Mouse (Mus musculus): ENCODE results near the gene Fosl1. TPM values are rescaled to one million over a fixed set of nuclear protein-coding genes. Genes with fewer than 3 reads are reported as not detected.
A peak's percentile ranks its signal among the peaks of the same experiment; 100 is the strongest.
"Not testable (repeated sequence)": the region's sequence is repeated elsewhere in the genome, so short reads cannot be mapped to it uniquely, and the experiment has no call there.

Gene Fosl1
- not detected for total RNA-seq (2021)

- intact Hi-C loops (cut with DNase I), result no loop called here
- peak; percentile 67 to 80 for DNase-seq
Observed at GRCm38 (mm10) chr19:5447515-5448353, at the start of gene Fosl1. Gene Fosl1 (plus strand): TSS chr19:5447547.

DNA sequence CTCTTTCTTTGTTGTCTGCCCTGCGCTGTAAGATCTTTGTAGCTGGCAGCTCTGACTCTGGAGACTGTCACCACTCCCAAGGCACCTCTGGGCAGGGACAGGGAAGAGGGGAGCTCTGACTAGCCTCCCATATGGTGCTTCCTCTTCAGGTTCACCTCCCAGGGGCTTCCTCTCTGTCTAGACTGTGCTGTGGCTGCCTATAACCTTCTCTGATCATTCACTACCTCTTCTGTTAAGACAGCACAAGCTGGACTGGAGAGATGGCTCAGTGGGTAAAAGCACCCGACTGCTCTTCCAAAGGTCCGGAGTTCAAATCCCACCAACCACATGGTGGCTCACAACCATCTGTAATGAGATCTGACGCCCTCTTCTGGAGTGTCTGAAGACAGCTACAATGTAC lies 46.3 kb upstream of the Fosl1 start:
- DNase-seq; intact Hi-C loops (cut with DNase I): not testable (repeated sequence)

- intact Hi-C loops (cut with DNase I), result no loop called here
- no peak for DNase-seq
Observed at GRCm38 (mm10) chr19:5402293-5402692, 45.1 kb upstream of the Fosl1 start, which contains the start of gene Tsga10ip. Gene Tsga10ip (minus strand): TSS chr19:5402526.

DNA sequence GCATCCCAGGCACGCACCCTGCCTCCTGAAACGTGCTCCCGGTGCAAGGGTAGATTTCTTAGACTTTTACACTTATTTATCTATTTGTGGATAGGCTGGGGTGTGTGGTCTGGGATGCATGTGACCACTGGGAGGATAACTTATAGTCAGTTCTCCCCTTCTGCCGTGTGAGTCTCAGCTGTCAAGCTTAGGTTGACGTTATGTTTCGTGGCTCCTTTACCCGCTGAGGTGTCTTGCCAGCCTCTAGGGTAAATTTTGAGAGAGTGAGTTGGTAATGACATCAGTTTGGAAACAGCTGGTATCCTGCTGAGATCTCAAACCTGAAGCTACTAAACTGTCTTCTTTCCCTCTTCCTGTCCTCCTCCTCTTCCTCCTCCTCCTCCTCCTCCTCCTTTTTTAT lies 41.4 kb upstream of the Fosl1 start:
- intact Hi-C loops (cut with DNase I), result loop anchor here (2.0 kb wide), 1 partner anchor 23 kb away; no protein-coding TSS in a partner anchor
- no peak for DNase-seq

- intact Hi-C loops (cut with DNase I), result loop anchor here (2.0 kb wide), 1 partner anchor 22 kb away; no protein-coding TSS in a partner anchor
- DNase-seq, result peak in 1 of 2 experiments; percentile 58
Observed at GRCm38 (mm10) chr19:5406531-5407126, 40.7 kb upstream of the Fosl1 start.

DNA sequence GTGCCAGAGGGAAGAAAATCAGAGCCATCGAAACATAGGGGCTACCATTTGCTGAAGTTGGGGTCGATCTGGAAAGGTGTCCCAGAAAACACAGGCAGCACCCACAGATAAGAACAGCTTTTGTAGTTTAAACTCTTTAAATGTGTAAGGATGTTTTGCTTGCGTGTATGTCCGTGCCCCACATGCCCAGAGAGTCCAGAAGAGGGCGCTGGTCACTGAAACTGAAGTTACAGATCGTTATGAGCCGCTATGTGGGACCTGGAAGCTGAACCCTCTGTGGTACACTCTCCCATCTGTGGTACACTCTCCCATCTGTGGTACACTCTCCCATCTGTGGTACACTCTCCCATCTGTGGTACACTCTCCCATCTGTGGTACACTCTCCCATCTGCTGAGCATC lies 40.2 kb upstream of the Fosl1 start:
- intact Hi-C loops (cut with DNase I), result loop anchor here (2.0 kb wide), 1 partner anchor 22 kb away; no protein-coding TSS in a partner anchor
- DNase-seq, result peak; percentile 62 to 74

DNA sequence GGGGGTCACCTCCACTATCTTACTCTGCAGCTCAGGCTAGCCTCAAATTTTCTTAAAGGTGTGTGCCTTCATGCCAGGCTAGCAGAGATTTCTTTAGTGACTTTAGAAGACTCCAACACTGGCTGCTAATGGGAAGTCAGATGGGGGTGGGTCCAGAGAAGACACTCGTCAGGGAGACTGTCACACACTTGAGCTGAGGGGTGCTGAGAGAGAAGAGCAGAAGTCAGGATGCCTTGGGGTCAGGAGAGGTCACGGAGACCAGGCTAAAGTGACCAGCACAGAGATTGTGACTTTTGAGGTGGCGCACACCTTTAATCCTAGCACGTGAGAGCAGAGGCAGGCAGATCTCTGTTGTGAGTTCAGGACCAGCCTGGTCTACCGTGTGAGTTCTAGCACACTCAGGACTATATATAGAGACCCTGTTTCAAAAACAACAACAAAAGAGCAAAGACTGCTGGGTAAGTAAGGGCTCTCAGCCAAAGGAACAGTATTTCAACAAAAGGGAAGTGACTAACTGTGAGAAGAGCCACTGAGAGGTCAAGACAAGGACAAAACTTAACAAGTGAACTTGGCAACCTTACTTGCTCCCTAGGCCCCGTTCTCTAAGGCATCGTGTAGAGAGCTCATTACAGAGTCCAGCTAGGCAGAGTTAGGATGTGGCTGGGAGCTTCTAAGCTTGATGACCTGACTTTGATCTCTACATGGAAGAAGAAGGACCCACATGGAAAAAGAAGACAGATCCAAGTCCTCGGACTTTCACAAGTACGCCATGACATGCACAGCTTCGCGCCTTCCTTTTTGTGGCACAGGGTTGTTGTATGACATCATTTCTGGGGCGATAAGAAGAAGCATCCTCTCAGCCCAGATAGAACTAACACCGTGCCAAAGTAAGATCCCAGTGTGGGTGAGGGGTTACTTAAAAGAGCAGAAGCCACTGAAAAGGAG lies 39.0 kb upstream of the Fosl1 start:
- intact Hi-C loops (cut with DNase I), result no loop called here
- DNase-seq, result peak; percentile 56 to 61

DNA sequence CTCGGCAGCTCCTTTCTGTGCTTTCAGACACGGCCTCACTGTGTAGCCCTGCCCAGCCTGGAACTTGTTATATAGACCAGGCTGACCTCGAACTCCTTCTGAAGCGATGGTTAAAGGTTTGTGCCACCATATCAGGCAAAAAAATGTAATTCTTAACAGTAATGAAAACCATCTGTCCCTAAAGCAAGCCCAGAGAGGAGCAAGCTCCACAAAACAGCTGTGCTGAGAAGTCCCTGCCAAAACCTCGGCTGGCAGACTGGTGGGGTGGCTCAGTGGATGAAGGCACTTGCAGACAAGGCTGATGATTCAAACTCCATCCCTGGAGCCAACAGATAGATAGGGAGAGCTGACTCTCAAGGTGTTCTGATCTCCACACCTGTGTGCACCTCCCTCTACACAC lies 38.3 kb upstream of the Fosl1 start:
- DNase-seq, result peak; percentile 68 to 78
- intact Hi-C loops (cut with DNase I), result no loop called here

GRCm38 (mm10) chr19:5410641-5411040 lies 36.7 kb upstream of the Fosl1 start:
- DNase-seq, result no peak
- intact Hi-C loops (cut with DNase I), result no loop called here

DNA sequence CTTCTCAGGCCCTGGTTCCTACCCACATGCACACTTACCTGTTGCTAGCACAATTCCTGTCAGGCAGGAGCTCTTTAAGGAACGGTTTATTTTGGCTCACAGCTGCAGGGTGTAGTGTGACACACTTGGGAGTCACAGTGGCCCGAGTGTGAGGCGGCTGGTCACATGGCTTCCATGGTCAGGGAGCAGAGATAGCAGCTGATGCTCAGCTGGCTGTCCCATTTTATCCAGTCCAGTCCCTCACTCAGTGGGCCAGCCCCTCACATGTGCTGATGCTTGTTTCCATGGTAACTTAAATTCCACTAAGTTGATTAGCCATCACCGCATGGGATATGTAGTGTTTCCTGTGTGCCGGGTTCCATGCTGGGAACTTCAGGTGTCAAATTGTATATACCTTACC lies 35.4 kb upstream of the Fosl1 start:
- no peak for DNase-seq
- intact Hi-C loops (cut with DNase I), result no loop called here

GRCm38 (mm10) chr19:5413840-5414239 lies 33.5 kb upstream of the Fosl1 start:
- DNase-seq, result no peak
- intact Hi-C loops (cut with DNase I), result no loop called here

GRCm38 (mm10) chr19:5414534-5414957 lies 32.8 kb upstream of the Fosl1 start:
- DNase-seq, result peak in 1 of 2 experiments; percentile 46

DNA sequence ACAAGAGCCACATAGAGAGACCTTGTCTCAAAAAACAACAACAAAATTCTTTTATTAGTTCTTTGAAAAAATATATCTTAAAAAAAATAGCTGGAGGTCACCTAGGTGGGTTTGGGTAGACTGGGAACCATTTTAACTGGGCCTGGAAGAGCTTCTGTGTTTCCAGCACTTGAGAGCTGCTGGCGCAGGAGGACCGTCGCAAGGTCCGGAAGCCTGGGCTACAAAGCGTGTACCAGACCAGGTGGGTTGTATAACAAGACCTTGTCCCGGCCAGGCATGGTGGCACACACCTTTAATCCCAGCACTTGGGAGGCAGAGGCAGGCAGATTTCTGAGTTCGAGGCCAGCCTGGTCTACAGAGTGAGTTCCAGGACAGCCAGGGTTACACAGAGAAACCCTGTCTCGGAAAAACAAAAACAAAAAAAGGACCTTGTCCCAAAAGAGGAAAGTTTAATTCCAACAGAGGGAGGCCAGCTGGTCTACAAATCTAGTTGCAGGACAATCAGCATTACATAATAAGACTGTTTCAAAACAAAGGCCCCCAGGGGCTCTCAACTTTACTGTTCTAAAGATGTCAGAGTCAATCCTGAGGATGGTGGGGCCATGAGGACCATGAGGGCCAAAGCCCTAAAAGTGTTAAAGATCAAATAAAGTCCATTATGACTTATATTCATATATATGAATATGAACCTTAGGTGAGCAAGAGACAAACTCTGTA lies 28.4 kb upstream of the Fosl1 start:
- intact Hi-C loops (cut with DNase I), result no loop called here
- no peak for DNase-seq

More at GRCm38 (mm10) chr19:5414534-5414957, 32.8 kb upstream of the Fosl1 start:
- intact Hi-C loops (cut with DNase I), result no loop called here

DNA sequence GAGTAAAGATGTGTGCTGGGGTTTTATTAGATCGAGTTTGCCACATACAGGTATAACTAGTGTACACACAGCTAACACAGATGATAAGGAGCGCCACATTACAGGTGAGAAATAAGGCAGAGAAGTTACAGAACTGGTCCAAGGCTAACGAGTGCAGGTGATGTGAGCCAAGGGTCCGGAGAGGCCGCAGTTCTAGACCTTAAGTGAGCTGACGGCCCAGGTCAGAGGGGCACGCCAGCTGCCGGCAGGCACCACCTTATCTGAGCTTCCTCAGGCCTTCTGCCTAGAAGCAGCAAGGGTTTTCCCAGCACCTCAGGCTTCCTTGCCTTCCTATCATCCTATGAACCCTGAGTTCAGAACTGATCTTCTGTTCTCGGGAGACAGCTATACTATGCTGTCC lies 27.7 kb upstream of the Fosl1 start:
- DNase-seq, result no peak
- intact Hi-C loops (cut with DNase I), result no loop called here

GRCm38 (mm10) chr19:5420579-5420978 lies 26.8 kb upstream of the Fosl1 start:
- intact Hi-C loops (cut with DNase I), result no loop called here
- DNase-seq, result no peak

DNA sequence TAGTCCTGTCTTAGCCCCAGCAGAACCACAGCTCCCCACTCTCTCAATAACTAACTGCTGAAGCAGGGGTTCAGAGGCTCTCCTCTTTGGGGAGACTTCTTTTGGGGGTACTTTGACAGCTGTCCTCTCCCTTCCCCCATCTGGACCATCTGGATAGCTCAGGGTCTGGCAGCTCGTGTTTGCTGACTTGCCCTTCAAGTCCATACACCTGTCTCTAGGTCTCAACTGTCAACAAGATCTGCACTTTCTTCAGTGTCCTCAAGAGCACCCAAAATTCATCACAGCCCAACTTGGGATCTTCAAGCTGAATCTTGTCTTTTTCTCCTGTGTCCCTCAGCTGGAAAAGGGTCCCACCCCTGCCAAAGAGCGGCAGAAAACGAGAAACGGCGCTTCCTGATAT lies 25.6 kb upstream of the Fosl1 start:
- DNase-seq, result no peak
- intact Hi-C loops (cut with DNase I), result loop anchor here (2.0 kb wide), 1 partner anchor 31 kb away; no protein-coding TSS in a partner anchor

GRCm38 (mm10) chr19:5422267-5422666 lies 25.1 kb upstream of the Fosl1 start:
- intact Hi-C loops (cut with DNase I), result loop anchor here (2.0 kb wide), 1 partner anchor 31 kb away; no protein-coding TSS in a partner anchor
- no peak for DNase-seq

- intact Hi-C loops (cut with DNase I), result loop anchor here (2.0 kb wide), 1 partner anchor 32 kb away; no protein-coding TSS in a partner anchor
Observed at GRCm38 (mm10) chr19:5422895-5423443, 24.4 kb upstream of the Fosl1 start.

GRCm38 (mm10) chr19:5423561-5423960 lies 23.8 kb upstream of the Fosl1 start:
- no peak for DNase-seq
- intact Hi-C loops (cut with DNase I), result loop anchor here (2.0 kb wide), 1 partner anchor 33 kb away; no protein-coding TSS in a partner anchor

More at GRCm38 (mm10) chr19:5422895-5423443, 24.4 kb upstream of the Fosl1 start:
- DNase-seq, result no peak

Data from heart, postnatal 10 days (tissue).